Mouse (Mus musculus) ES-E14 (cell line): ENCODE measurements around the gene Sema6d. TPM values are rescaled to one million over a fixed set of nuclear protein-coding genes. Genes with fewer than 3 reads are reported as not detected.

Experiments
- DNase-seq: peaks from one replicate; pipeline ENCODE4 v3.0.0-alpha.2; 2013; ENCODE audit warnings: low read depth, low spot score
- H3K27ac ChIP-seq: 2 replicates; pipeline ENCODE4 v1.5.1; 2012; ENCODE audit warnings: low read depth, mild to moderate bottlenecking, low read length, moderate library complexity, mixed read lengths; ENCODE audit not compliant: poor library complexity, insufficient read depth, severe bottlenecking
- H3K36me3 ChIP-seq: 2 replicates; pipeline ENCODE4 v1.6.1; 2012; ENCODE audit warnings: mild to moderate bottlenecking, low read length, moderate library complexity, mixed read lengths; ENCODE audit not compliant: control insufficient read depth, poor library complexity, insufficient read depth, severe bottlenecking
- H3K4me1 ChIP-seq, 2 experiments: fragments of 150-350 bp in 1 of 2; sonication (generic) in 1 of 2; 2 replicates each; pipeline ENCODE4 v1.6.1; 2012; ENCODE audit warnings: low read length in 2 of 2, mild to moderate bottlenecking in 1 of 2, mixed read lengths in 1 of 2; ENCODE audit not compliant: control insufficient read depth in 2 of 2, insufficient read depth in 2 of 2, poor library complexity in 1 of 2
- H3K4me3 ChIP-seq, 2 experiments: fragments of 150-350 bp in 1 of 2; sonication (generic) in 1 of 2; 2 replicates each; pipeline ENCODE4 v1.5.1; 2012; ENCODE audit warnings: low read length in 2 of 2, low read depth in 1 of 2, mild to moderate bottlenecking in 1 of 2, mixed read lengths in 1 of 2; ENCODE audit not compliant: insufficient read depth in 1 of 2, poor library complexity in 1 of 2, severe bottlenecking in 1 of 2
- H3K9ac ChIP-seq: 2 replicates; pipeline ENCODE4 v1.6.1; 2012; ENCODE audit warnings: low read depth, mild to moderate bottlenecking, low read length, mixed read lengths; ENCODE audit not compliant: poor library complexity, insufficient read depth, severe bottlenecking
- H3K9me3 ChIP-seq: fragments of 150-350 bp; sonication (generic); 2 replicates; pipeline ENCODE4 v1.6.1; 2012; ENCODE audit warnings: low read depth, mild to moderate bottlenecking, low read length; ENCODE audit not compliant: control insufficient read depth, insufficient read depth
- CHD2 ChIP-seq: IDR thresholded peaks from 2 replicates; pipeline ENCODE4 v1.6.1; 2014; ENCODE audit warnings: mild to moderate bottlenecking, low read depth, low read length, inconsistent platforms
- HCFC1 ChIP-seq: IDR thresholded peaks from 2 replicates; pipeline ENCODE4 v1.6.1; 2012; ENCODE audit warnings: low read length, inconsistent platforms, borderline replicate concordance; ENCODE audit not compliant: insufficient read depth
- MAFK ChIP-seq: IDR thresholded peaks from 2 replicates; pipeline ENCODE4 v1.6.1; 2014; ENCODE audit warnings: mild to moderate bottlenecking, low read depth, low read length, inconsistent platforms; ENCODE audit not compliant: insufficient read depth
- ZC3H11A ChIP-seq: IDR thresholded peaks from 2 replicates; pipeline ENCODE4 v1.6.1; 2012; ENCODE audit warnings: low read depth, mild to moderate bottlenecking, inconsistent platforms, low read length, borderline replicate concordance
- ZNF384 ChIP-seq: IDR thresholded peaks from 2 replicates; pipeline ENCODE4 v1.6.1; 2012; ENCODE audit warnings: low read depth, low read length, inconsistent platforms
- in situ Hi-C, 2 experiments: fragments of 600-800 bp; cut with MboI; formaldehyde crosslinking; loops; one replicate each; pipeline ENCODE4 v1.15.1; 2025; ENCODE audit warnings: low sequenced_read_pairs in 2 of 2, inconsistent platforms in 1 of 2; ENCODE audit not compliant: unreplicated experiment in 2 of 2
- total RNA-seq: library from RNA; depleted of rRNA; stranded (reverse); fragments of 300-350 nt; gene quantifications from 2 replicates; pipeline ENCODE4 v1.2.3, GENCODE M21; 2012

The Sema6d gene
- total RNA-seq, 1 experiment, result 0.54 TPM

DNA sequence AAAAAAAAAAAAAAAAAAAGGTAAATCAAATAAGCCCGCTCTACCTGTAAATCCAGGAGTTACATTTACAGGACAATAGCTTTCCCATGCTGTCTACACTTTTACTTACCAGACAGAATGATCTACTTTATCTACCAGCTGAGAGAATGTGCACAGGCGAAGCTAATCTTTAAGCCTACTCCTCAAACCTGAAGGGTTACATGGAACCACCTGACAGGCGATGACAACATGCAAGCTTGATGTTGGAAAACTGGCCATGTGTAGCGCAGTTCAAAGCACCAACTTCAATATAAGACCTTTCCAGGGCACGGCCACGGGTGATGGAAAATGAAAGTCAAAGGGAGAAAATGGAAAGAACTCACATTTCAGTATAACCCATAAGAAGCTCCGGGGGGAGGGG lies 35.7 kb downstream of the Sema6d start:
- H3K9me3 ChIP-seq, result no peaks in the 10 kb centered on the region
- H3K9ac ChIP-seq, result no peak overlapping the region
- no peak overlapping the region for H3K27ac ChIP-seq
- TF ChIP-seq HCFC1 (no peak), CHD2 (no peak), ZC3H11A (no peak), ZNF384 (no peak), MAFK (no peak)
- H3K4me3 ChIP-seq, result no peak overlapping the region
- no peak for DNase-seq
- in situ Hi-C loops, result no loop called here
- no peaks in the 10 kb centered on the region for H3K4me1 ChIP-seq
- no peaks in the 10 kb centered on the region for H3K36me3 ChIP-seq

DNA sequence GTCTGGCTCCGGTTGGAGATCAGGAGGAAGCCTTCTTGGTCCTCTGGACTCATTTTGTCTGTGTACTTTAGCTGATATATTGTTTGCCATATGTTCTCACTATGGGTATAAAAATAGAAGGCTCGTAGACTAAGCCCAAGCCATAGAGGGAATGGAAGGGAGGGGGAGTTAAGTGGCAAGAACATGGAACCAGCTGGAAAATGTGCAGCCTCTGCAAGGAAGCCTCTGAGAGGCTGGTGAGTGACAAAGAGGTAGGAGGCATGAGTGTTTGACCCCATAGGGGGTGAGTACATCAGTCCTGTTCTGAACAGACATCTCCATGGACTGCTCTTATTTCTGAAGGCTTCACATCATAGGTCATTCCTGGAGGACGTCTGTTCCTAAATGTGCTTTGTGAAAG lies 37.1 kb downstream of the Sema6d start:
- TF ChIP-seq CHD2 (no peak), MAFK (no peak), HCFC1 (no peak)
- no peaks in the 10 kb centered on the region for H3K36me3 ChIP-seq
- no peak overlapping the region for H3K4me3 ChIP-seq
- DNase-seq, result no peak
- in situ Hi-C loops, result no loop called here
- H3K9ac ChIP-seq, result no peak overlapping the region
- no peak overlapping the region for H3K27ac ChIP-seq
- H3K9me3 ChIP-seq, result no peaks in the 10 kb centered on the region
- H3K4me1 ChIP-seq, result no peaks in the 10 kb centered on the region

DNA sequence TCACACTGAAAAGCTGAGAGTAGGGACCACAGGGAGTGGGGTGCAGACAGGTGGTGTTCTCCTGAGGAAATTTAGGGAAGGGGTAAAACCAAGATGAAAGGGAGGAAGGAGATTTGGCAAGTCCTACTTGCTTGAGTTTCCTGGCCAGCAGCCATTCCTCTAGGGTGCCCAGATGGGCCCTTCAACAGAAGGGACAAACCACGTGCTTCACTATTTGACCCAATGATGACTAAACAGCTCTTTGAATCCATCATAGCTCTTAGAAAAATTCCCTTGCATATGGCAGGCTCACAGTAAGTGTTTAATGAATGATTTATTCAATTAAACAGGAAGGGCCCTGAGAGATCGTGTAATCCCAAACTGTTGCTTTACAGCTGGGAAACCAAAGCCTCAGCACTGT lies 41.1 kb downstream of the Sema6d start:
- no peak overlapping the region for H3K27ac ChIP-seq
- no peak overlapping the region for H3K4me3 ChIP-seq
- DNase-seq, result no peak
- H3K4me1 ChIP-seq, result no peaks in the 10 kb centered on the region
- no peaks in the 10 kb centered on the region for H3K36me3 ChIP-seq
- in situ Hi-C loops, result no loop called here
- H3K9me3 ChIP-seq, result no peaks in the 10 kb centered on the region
- TF ChIP-seq MAFK, result no peak
- no peak overlapping the region for H3K9ac ChIP-seq

DNA sequence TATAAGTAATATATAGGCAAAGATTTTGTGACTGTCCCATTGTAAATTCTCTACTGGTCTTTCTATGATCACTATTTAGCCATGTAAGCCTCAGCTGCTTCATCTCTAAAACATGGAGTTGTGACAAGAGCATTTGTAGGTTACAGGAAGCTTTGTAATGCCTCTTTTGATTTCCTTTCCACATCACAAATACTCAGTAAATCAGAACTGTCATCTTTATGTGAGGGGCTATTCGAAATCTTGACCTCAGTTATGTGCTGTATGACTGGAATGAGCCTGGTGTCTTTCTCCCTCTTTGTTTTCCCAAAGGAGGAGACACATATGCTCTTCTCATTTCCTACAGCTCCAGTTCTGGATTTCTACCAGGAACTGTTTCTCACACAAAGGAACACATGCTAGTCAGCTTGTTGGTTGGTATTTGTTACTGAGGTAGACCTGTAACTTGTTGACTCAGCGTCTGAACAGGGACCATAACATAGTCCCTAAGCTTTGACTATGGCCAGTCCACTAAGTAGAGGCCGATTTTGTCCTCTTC lies 51.8 kb downstream of the Sema6d start:
- no peak for DNase-seq
- Histone ChIP-seq H3K9me3 (no peaks in the 10 kb centered on the region), H3K27ac (no peak overlapping the region), H3K9ac (no peak overlapping the region), H3K4me3 (no peak overlapping the region), H3K36me3 (no peaks in the 10 kb centered on the region), H3K4me1 (peaks cover 0 to 2% of the 10 kb centered on the region in 2 experiments; a peak in 1 of 4 replicates)
- no peak for TF ChIP-seq ZC3H11A
- no peak for TF ChIP-seq ZNF384
- TF ChIP-seq HCFC1, result no peak
- TF ChIP-seq CHD2, result no peak
- TF ChIP-seq MAFK, result no peak
- in situ Hi-C loops, result no loop called here

DNA sequence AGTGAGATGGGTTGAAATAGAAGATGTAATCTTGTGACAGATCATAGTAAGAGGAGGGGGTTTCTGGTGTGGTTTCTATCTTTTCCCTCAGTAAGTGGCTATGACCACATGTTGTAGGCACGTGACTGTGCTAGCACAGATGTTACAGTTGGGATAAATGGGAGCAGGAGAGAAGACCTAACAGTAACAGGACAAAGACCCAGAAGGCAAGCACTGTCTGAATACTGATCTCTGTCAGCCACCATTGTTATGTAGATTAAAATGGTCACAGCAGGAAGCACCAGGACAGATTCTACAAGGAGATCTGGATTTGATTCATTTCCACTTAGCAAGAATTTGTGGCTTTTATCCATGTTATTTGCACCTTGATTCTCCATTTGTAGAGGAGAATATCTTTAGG lies 55.8 kb downstream of the Sema6d start:
- H3K4me1 ChIP-seq, result peaks cover 0 to 2% of the 10 kb centered on the region in 2 experiments; a peak in 1 of 4 replicates
- no peak overlapping the region for H3K4me3 ChIP-seq
- H3K27ac ChIP-seq, result no peak overlapping the region
- peak; percentile 59 for DNase-seq
- H3K9ac ChIP-seq, result no peak overlapping the region
- no peak for TF ChIP-seq MAFK
- TF ChIP-seq HCFC1, result no peak
- 0 out of 2 replicates have a peak, but pooled peaks have one; percentile 23 for TF ChIP-seq CHD2
- TF ChIP-seq ZNF384, result no peak
- no peak for TF ChIP-seq ZC3H11A
- H3K36me3 ChIP-seq, result no peaks in the 10 kb centered on the region
- no peaks in the 10 kb centered on the region for H3K9me3 ChIP-seq
- in situ Hi-C loops, result no loop called here
